Mouse (Mus musculus) liver, adult 2 months (tissue): ENCODE data around the gene Bak1. TPM values are rescaled to one million over a fixed set of nuclear protein-coding genes. Genes with fewer than 3 reads are reported as not detected.

Experiments
- DNase-seq: peaks from one replicate; pipeline ENCODE4 v3.0.0-alpha.2; 2011; ENCODE audit warnings: low read depth, low spot score; ENCODE audit errors: extremely low read depth
- H3K27ac ChIP-seq: fragments of 200-500 bp; replicated peaks from 2 replicates; pipeline ENCODE4 v1.5.1; 2012; ENCODE audit warnings: low read depth, mild to moderate bottlenecking, control low read depth, inconsistent platforms, low read length; ENCODE audit not compliant: insufficient read depth
- H3K27me3 ChIP-seq: fragments of 200-500 bp; 2 replicates; pipeline ENCODE4 v1.6.1; 2012; ENCODE audit warnings: mild to moderate bottlenecking, moderate library complexity, low read length, inconsistent platforms; ENCODE audit not compliant: control insufficient read depth, insufficient read depth
- H3K36me3 ChIP-seq: fragments of 200-500 bp; 2 replicates; pipeline ENCODE4 v1.6.1; 2012; ENCODE audit warnings: low read length, inconsistent platforms; ENCODE audit not compliant: control insufficient read depth, insufficient read depth
- H3K4me1 ChIP-seq: fragments of 200-500 bp; 2 replicates; pipeline ENCODE4 v1.6.1; 2011; ENCODE audit warnings: low read length; ENCODE audit not compliant: control insufficient read depth, insufficient read depth
- H3K4me3 ChIP-seq: fragments of 200-500 bp; 2 replicates; pipeline ENCODE4 v1.5.1; 2011; ENCODE audit warnings: low read depth, mild to moderate bottlenecking, control low read depth, low read length, moderate library complexity; ENCODE audit not compliant: insufficient read depth
- H3K79me2 ChIP-seq: fragments of 200-500 bp; 2 replicates; pipeline ENCODE4 v1.6.1; 2012; ENCODE audit warnings: inconsistent platforms, mild to moderate bottlenecking, low read length, moderate library complexity; ENCODE audit not compliant: control insufficient read depth, insufficient read depth
- H3K9ac ChIP-seq: fragments of 200-500 bp; 2 replicates; pipeline ENCODE4 v1.6.1; 2012; ENCODE audit warnings: low read depth, mild to moderate bottlenecking, control low read depth, inconsistent platforms, low read length
- CTCF ChIP-seq: fragments of 200-500 bp; IDR thresholded peaks from 2 replicates; pipeline ENCODE4 v1.5.1; 2011; ENCODE audit warnings: low read depth, low read length, control low read depth
- POLR2A ChIP-seq: fragments of 200-500 bp; IDR thresholded peaks from 2 replicates; pipeline ENCODE4 v1.6.1; 2011; ENCODE audit warnings: low read length, control low read depth; ENCODE audit not compliant: insufficient read depth; ENCODE audit errors: extremely low read depth
- WGBS: fragments of 180-500 bp; shearing (Covaris S2); methylation state at CpG from one replicate; pipeline ENCODE4 v1.1.7; 2018; 5-methylcytosine and 5-hydroxymethylcytosine counted together
- polyA plus RNA-seq: library from polyadenylated mRNA; depleted of rRNA; stranded (reverse); fragments of >200 nt; gene quantifications from 2 replicates; pipeline ENCODE4 v1.2.3, GENCODE M21; 2012; rRNA removed
- total RNA-seq: library from RNA; depleted of rRNA; stranded (reverse); fragments of >200 nt; gene quantifications from 2 replicates; pipeline ENCODE4 v1.2.3, GENCODE M21; 2014; rRNA removed

The Bak1 gene
- total and polyA plus RNA-seq, 2 experiments = 5.1 to 21.6 TPM

DNA sequence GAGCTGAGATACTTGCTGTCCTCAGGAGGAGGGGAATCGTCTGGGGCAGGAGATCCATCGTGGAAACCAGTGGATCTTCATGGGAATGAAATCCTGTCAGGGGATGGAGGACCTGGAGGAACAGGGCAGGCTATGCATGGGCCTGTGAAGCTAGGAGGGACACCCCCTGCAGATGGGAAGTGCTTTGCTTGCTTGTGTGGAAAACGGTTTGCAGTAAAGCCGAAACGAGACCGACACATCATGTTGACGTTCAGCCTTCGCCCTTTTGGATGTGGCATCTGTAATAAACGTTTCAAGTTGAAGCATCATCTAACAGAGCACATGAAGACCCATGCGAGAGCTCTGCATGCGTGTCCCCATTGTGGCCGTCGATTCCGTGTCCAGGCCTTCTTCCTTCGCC, 54.3 kb downstream of the Bak1 start:
- TF ChIP-seq CTCF (no peak), POLR2A (no peak)
- no peaks in the 10 kb centered on the region for H3K27me3 ChIP-seq
- WGBS = 91% methylated on average over 15 of the region's 15 CpGs
- H3K27ac ChIP-seq = no peak overlapping the region
- H3K79me2 ChIP-seq = peaks cover 10% of the 10 kb centered on the region
- DNase-seq = no peak
- no peak overlapping the region for H3K9ac ChIP-seq
- H3K4me3 ChIP-seq = no peak overlapping the region
- 0 out of 2 replicates have a peak, but pooled peaks cover 2% of the 10 kb centered on the region for H3K36me3 ChIP-seq
- peaks cover 4% of the 10 kb centered on the region; the same call in 1 of the 2 replicates for H3K4me1 ChIP-seq

DNA sequence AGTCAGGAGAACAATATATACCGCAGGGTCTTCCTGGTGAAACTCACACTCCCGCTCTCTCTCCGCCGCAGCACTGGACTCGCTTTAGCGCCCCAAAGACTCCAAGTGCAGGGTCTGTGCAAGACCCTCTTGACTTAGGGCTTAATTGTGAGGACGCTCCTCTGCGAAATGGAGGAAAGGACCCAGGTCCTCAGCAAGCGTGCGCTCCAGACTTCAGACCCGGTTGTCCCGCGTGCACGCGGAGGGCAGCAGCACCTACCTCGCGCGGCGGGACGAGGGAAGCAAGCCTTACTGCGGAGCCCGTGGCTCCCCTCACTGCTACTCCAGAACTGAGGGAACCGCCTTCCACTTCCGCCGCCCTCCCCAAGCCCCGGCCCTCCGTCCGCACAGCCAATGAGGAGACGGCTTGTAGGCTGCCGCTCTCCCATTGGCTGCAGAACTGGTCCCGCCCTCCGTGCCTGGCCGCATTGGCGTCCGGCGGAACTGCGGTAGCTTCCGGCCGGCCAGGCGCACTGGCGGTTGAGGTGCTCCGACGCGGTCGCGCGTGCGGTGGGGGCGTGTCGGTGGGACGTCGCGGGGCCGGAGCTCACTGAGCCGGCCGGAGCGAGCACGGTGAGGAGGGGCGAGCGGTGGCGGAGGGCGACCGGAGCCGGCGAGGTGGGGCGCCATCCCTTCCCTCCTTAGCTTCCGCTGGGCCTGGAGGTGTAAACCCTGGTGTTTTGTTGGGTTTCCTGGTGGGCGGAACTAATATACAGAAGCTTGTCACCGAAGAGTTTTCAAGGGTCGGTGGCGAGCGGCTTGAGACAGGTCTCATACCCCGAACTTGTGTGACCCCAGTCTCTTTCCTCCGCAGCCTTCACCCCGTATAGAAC, 55.9 kb downstream of the Bak1 start, which contains the start of gene Zbtb9:
TSS of gene Zbtb9 (plus strand) at position 465 of the 872 bp plus-strand sequence.
- H3K36me3 ChIP-seq = no peaks in the 10 kb centered on the region
- TF ChIP-seq POLR2A (peak; percentile 94), CTCF (no peak)
- under 1% methylated on average over 75 of the region's 75 CpGs for WGBS
- peak within 1 kb of the TSS; percentile 27 for H3K27ac ChIP-seq
- no peaks in the 10 kb centered on the region for H3K27me3 ChIP-seq
- H3K4me1 ChIP-seq = peaks cover 4% of the 10 kb centered on the region; the same call in 1 of the 2 replicates
- peaks cover 10% of the 10 kb centered on the region for H3K79me2 ChIP-seq
- peak within 1 kb of the TSS; percentile 92 for H3K9ac ChIP-seq
- H3K4me3 ChIP-seq = peak within 1 kb of the TSS; percentile 67
- DNase-seq = peak; percentile 80

DNA sequence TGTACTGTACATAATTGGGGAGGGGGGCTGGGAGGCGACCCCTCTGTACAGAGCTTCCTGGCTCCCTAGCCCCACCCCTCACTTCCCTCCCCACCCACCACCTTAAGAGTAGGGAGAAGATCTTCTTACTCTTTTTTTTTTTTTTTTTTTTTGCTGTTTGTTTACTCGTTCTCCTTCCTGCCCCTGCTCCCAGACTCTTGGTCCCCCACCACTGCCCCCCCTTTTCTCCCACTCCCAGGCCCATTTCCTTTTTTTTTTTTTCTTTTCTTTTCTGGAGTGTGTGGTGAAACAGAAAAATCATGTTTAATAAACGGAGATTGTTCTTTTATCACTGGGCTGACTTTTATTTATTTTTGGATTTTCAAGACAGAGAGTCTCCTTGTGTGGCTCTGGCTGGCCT, 56.7 kb downstream of the Bak1 start:
- Histone ChIP-seq H3K27ac (no peak overlapping the region), H3K9ac (peak overlapping the region; percentile 83), H3K79me2 (peaks cover 10% of the 10 kb centered on the region), H3K4me3 (peak overlapping the region; percentile 67; the same call in 1 of the 2 replicates), H3K27me3 (no peaks in the 10 kb centered on the region), H3K36me3 (no peaks in the 10 kb centered on the region), H3K4me1 (peaks cover 4% of the 10 kb centered on the region; the same call in 1 of the 2 replicates)
- no peak for TF ChIP-seq POLR2A
- TF ChIP-seq CTCF = no peak
- 10% methylated on average over 3 of the region's 3 CpGs for WGBS
- DNase-seq = no peak

DNA sequence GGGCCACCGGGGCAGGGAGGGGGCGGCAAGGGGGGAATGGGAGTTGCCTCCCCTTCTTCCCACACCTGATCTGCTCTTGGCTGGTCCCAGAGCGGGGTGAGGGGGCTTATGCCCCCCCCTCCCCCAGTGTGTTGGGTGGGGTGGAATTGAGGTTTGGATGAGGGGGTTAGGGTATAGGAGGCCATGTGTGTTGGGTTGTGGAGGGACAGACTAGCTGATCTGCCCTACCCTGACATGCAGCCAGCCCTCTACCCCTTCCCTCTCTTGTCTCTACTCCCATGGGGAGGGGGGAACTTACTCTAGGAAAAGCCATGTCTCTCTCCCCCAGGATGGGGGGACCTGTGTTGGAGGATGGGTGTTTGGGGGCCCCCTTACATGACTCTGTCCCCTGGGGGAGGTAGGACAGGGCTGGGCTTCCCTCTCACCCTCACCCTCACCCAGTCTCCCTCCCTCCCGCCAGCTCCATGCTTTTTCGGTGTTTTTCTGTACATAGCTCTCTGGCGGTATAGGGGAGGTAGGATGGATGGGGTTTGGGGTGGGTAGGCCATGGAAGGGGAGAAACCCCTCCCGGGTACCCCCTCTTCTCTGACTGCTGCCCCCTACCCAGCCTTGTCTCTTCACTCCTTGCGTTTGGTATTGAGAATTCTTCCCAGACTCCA, 57.4 kb downstream of the Bak1 start:
- DNase-seq = no peak
- Histone ChIP-seq H3K9ac (no peak overlapping the region), H3K79me2 (peaks cover 10% of the 10 kb centered on the region), H3K4me1 (peaks cover 4% of the 10 kb centered on the region; the same call in 1 of the 2 replicates), H3K36me3 (no peaks in the 10 kb centered on the region), H3K27ac (no peak overlapping the region), H3K4me3 (no peak overlapping the region), H3K27me3 (no peaks in the 10 kb centered on the region)
- 85% methylated on average over 8 of the region's 8 CpGs for WGBS
- TF ChIP-seq POLR2A (no peak), CTCF (no peak)

DNA sequence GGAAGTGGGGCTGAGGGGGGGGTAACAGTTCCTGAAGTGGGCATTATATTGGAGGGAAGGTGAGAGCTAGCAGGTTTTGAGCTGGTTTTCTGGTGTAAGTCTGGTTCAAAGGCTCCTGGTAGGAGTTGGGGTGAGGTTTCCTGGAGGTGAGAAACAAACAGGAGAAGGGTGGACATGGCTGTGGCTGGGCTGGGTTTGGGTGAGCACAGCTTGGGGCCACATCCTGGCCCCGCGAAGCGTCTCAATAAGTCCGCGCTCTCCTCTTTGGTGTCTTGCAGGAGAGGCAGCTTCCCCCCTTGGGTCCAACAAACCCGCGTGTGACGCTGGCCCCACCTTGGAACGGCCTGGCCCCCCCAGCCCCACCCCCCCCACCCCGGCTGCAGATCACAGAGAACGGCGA, 58.6 kb downstream of the Bak1 start:
- 69% methylated on average over 12 of the region's 12 CpGs for WGBS
- TF ChIP-seq POLR2A (no peak), CTCF (no peak)
- Histone ChIP-seq H3K79me2 (peaks cover 10% of the 10 kb centered on the region), H3K27ac (no peak overlapping the region), H3K27me3 (no peaks in the 10 kb centered on the region), H3K4me3 (no peak overlapping the region), H3K9ac (no peak overlapping the region), H3K4me1 (peaks cover 4% of the 10 kb centered on the region; the same call in 1 of the 2 replicates), H3K36me3 (no peaks in the 10 kb centered on the region)
- DNase-seq = no peak

Other genes with a start within 250 kb of the Bak1 start
- 22.8 and 25.2 TPM in 2 replicates for gene Bnip1, start 247.9 kb downstream of the Bak1 start, total RNA-seq
- gene Bnip1, start 247.9 kb downstream of the Bak1 start, polyA plus RNA-seq = 17.5 and 18.4 TPM in 2 replicates
- not detected in 2 replicates for gene Nkx2-5, start 184.0 kb downstream of the Bak1 start, total RNA-seq
- gene Nkx2-5, start 184.0 kb downstream of the Bak1 start, polyA plus RNA-seq = not detected in 2 replicates
- gene Kifc5b, start 111.9 kb downstream of the Bak1 start, total RNA-seq = 0.47 and 0.55 TPM in 2 replicates
- gene Kifc5b, start 111.9 kb downstream of the Bak1 start, polyA plus RNA-seq = 0.45 and 0.50 TPM in 2 replicates
- 4.2 and 5.6 TPM in 2 replicates for gene Phf1, start 96.0 kb downstream of the Bak1 start, total RNA-seq
- 22.0 and 35.0 TPM in 2 replicates for gene Phf1, start 96.0 kb downstream of the Bak1 start, polyA plus RNA-seq
- gene Cuta, start 89.4 kb downstream of the Bak1 start, total RNA-seq = 19.6 and 21.4 TPM in 2 replicates
- gene Cuta, start 89.4 kb downstream of the Bak1 start, polyA plus RNA-seq = 126 and 129 TPM in 2 replicates
- 0.92 and 0.94 TPM in 2 replicates for gene Syngap1, start 87.8 kb downstream of the Bak1 start, total RNA-seq
- 1.3 and 2.3 TPM in 2 replicates for gene Syngap1, start 87.8 kb downstream of the Bak1 start, polyA plus RNA-seq
- gene Zbtb9, start 55.8 kb downstream of the Bak1 start, total RNA-seq = 3.3 and 4.1 TPM in 2 replicates
- gene Zbtb9, start 55.8 kb downstream of the Bak1 start, polyA plus RNA-seq = 3.6 and 4.6 TPM in 2 replicates
- gene Itpr3, start 28.3 kb upstream of the Bak1 start, total RNA-seq = 1.1 and 1.5 TPM in 2 replicates
- 0.76 and 1.0 TPM in 2 replicates for gene Itpr3, start 28.3 kb upstream of the Bak1 start, polyA plus RNA-seq
- 115 and 135 TPM in 2 replicates for gene Uqcc2, start 104.9 kb upstream of the Bak1 start, total RNA-seq
- gene Uqcc2, start 104.9 kb upstream of the Bak1 start, polyA plus RNA-seq = 78.9 and 101 TPM in 2 replicates
- 0.13 TPM in 1 of 2 replicates, not detected in the other for gene Ip6k3, start 138.8 kb upstream of the Bak1 start, total RNA-seq
- gene Ip6k3, start 138.8 kb upstream of the Bak1 start, polyA plus RNA-seq = not detected in 2 replicates
- 15.1 and 17.8 TPM in 2 replicates for gene Lemd2, start 175.5 kb upstream of the Bak1 start, total RNA-seq
- 34.8 and 45.1 TPM in 2 replicates for gene Lemd2, start 175.5 kb upstream of the Bak1 start, polyA plus RNA-seq